Mouse (Mus musculus) CD4-positive, CD25-positive, alpha-beta regulatory T cell, adult 2 months (primary cell): ENCODE results near the gene Wdr41.

Source experiments
- DNase-seq: peaks from one replicate; pipeline ENCODE4 v3.0.0-alpha.2; 2012; ENCODE audit warnings: low read depth, low spot score

Gene Wdr41

DNA sequence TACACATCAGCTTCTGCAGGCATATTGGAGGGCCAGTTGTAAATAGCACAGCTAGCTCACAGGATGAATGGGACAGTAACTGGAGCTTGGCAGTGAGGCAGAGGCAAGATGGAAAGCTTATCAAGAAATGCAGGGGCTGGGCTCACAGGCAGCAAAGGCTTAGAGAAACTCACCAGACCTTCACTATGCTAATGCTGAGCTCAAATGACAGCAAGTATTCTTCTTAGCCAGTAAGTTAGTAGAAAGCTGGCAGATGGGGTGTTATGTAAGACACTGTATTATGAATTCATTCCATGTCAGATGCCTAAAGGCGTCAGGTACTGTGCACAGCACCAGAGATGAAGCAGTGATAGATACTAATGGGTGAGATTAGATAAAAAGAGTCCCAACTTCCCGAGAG, 58.6 kb downstream of the Wdr41 start:
- no peak for DNase-seq

DNA sequence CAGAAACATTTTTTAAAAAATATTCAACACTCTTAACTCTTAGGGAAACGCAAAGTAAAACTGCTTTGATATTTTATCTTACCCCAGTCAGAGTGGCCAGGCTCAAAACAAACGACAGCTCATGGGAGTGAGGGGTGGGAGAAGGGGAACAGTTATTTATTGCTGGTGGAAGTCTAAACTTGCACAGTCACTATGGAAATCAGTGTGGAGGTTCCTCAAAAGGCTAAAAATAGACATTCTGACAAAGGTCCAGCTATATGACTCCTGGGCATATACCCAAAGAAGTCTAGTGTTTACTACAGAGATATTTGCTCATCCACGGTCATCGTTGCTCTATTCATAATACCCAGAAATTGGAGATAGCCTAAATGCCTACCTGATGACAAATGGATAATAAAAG, 62.1 kb downstream of the Wdr41 start:
- no peak for DNase-seq

DNA sequence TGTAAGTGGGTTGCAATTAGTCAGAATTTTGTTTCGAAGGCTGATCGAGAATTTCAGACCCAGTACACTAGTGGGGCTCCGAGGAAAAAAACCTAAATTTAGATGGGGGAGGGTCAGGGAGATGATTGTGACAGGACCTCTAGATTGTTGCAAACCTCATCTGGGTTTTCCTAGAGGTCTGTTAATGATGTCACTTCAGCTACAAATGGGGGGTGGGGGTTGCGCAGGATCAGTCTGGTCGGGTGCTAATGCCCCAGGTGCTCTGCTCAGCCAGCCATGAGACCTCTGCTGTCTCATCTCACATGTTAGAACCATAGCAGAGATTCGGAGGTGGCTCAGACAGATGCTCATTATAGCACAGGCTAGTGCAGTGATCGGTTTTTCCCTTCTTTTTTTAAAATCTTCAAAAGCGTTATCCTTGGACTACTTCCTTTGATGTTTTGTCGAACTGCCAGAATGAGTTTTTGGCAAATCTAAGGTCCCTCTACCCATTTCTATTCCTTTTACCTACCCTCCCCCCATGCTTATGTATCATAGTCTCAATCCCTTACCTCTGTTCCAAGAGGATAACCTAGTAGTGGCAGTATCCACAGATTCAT, 64.1 kb downstream of the Wdr41 start:
- no peak for DNase-seq

DNA sequence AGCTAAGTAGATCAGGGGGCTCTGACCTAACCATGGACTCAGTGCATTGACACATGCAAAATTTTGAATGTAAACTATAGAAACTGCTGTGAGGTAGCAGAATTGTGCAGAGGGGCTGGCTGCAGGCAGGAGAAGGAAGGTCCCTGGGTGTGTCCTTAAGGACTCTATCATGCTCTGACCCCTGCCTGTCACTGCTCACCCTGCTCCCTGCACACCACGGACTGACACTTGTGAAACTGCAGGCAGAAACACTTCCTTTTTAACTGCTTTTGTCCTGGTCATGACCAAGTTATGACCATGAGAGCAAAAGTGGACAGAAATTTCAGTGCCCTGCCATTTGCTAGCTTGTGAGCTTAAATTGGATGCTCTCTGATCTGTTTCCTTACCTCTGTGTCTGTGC, 68.0 kb downstream of the Wdr41 start:
- no peak for DNase-seq

DNA sequence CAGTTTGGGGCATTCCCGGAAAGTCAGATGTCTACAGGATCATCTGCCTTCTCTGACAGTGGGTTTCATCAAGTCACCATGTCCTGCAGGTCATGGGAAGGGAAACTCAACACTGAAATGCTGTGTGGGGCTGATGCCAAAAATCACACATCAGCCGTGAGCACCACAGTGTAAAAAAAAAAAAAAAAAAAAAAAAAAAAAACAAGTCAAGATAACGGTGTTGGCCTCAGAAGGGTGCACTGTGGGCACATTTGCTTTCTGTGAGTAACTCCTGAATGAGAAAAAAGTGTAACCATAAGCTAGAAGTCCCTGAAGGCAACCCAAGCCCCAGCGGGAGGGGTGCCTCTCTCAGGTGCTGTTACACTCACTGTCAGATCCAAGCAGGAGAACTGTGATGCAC, 74.3 kb downstream of the Wdr41 start:
- no peak for DNase-seq

DNA sequence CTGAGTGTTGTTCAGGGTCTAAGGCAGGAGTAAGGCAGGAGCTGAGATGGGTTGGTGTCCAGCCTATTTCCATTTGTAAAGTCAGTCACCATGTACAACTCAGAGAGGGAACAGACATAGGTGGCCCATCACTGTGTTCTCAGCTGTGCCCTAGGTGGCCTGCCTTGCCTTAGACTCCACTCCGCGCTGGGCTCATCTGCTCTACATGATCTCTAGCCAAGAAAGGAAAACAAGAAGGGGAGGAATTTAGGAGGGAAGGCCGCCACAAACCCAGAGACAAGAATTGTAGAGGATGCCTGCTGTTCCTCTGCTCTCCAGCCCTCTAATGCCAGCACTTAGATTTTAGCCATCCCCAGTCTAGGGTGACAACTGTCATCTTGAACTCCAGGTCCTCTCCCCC, 76.3 kb downstream of the Wdr41 start:
- DNase-seq: no peak

DNA sequence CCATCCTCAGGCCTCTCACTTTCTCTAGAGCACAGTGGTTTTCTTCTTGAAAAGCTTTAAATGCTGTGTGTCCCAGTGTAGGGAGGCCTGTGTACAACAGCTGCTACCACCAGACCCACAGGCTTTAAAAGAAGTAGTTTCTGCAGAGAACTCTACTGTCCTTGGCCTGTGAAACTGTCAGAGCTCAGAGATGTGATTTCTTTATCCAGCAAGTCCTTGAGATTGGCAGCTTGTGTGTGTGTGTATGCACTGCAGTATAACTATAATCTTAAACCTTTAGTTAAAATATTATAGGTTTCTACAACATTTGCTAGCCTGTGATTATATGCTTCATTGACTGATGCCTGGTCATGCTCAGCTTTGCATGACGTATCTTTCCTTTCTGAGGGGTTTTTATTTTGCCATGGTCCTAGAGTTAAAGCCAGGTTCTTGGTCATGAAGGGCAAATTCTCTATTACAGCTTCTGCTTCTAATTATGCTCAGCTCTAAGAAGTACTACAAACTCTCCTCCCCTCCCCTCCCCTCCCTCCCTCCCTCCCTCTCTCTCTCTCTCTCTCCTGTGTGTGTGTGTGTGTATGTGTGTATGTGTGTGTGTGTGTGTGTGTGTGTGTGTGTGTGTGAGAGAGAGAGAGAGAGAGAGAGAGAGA, 79.7 kb downstream of the Wdr41 start:
- no peak for DNase-seq

DNA sequence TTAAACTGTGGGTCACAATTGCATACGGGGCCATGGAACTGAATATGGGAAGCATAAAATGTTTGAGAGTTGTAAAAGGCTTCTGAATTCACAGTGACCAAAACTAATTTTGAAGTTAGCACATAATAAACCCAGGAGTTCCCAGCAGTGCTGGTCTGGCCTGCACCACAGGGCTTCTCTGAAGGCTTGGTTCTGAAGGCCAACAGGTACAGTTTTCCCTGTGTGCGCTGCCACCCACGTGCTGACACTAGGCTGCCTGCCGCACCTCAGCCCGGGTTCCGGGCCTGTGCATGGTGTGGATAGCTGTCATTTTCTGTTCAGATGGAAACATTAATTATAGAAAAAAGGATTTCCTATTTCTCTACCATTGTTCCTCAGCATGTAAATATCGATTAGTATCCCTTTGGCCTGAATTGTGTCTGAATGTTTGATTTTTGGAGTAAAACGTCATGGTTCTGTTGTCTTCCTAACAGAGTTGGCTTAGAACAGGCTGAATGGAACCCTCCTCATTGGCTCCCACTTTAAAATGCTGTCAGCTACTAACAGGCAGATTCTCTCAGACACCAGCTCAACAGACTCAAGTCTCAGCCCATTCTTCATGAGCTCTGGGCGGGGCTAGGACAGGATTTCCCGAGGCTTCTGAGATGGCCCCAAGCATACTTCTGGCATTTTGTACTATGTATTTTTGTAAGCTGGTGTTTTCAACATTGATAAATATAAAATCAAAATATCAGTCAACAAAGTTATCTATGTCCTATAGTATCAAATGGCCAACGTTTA, 80.5 kb downstream of the Wdr41 start:
- DNase-seq: no peak

DNA sequence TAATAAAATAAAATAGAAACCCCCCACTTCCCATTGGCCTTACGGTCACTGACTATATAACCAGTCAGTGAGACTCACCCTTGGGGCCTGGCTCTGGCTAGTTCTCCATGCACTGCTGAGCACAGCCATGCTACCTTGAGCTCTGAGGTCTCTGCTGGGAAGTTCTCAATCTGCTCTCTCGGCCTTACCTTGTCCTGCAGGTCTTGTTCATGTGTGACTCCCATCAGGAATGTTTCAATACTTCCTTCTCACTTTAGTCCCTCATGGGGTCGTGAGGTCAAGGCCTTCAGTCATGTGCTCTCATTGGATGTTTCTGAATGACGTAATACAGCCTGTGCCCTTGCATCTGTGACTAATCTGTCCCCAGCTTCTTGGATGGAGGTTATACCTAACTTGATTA, 82.7 kb downstream of the Wdr41 start:
- no peak for DNase-seq

DNA sequence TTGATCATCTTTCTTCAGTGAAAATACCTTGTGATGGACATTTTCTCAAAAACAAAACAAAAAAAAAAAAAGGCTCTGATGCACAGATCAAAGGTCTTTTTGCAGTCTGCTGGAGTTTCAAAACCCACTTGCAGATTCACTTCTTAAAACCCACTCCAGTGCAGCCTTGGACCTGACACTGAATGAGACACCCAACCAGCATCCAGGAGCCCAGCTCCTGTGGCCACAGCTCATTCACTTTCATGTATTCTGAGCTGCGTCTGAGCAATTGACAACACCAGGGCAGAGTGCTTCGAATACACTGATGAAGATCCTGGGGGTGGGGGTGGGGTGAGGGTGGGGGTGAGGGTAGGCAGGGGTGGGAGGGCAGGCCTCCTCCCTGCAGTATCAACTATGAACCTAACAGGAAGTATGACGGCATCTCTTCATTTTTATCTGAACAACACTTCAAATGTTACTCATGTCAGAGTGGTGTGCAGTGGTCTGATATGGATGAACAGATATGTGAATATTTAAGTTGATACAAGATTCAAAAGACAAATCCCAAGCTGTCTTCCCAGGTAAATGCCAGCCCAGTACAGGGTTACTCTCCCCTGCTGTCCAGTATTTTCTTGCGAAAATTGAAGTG, 87.4 kb downstream of the Wdr41 start:
- peak; percentile 64 for DNase-seq

DNA sequence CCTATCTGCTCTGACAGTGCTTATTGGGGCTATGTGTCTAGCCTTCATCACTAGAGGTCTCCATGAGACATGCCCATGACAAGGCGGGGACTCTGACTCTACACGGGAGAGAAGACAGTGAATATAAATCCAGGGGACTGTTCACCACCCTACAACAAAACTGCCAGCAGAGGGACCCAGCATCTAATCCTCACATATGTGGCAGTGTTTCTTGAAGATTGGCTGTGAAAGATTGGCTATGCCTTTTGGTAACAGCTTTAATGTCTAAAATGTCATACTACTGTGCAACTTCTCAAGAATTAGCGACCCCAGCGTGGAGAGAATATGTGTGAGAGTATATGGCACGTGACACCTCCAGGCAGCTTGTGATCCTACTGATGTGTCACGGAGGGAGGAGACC, 91.7 kb downstream of the Wdr41 start:
- DNase-seq: peak; percentile 25

DNA sequence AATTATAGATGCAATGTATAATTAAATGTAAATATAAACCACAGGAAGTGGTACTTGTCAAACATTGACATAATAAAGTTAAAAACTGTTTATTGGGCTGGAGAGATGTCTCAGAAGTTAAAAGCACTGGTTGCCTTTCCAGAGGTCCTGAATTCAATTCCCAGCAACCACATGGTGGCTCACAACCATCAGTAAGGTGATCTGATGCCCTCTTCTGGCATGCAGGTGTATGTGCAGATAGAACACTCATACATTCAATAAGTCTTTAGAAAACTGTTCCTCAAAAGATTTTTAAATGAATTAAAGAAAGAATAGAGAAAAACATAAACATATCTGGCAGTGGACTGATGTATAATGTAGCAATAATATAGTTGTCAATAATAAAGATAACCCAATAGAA, 94.1 kb downstream of the Wdr41 start:
- DNase-seq: peak; percentile 19
